Mouse (Mus musculus) c-Kit-positive CD71-negative TER-119-negative erythroid progenitor cells, embryonic 14.5 days (primary cell): ENCODE results near the gene Wdr73.

ENCODE experiments used
- DNase-seq: peaks from one replicate; pipeline ENCODE4 v3.0.0-alpha.2; 2013; ENCODE audit warnings: low read depth

Wdr73 gene

DNA sequence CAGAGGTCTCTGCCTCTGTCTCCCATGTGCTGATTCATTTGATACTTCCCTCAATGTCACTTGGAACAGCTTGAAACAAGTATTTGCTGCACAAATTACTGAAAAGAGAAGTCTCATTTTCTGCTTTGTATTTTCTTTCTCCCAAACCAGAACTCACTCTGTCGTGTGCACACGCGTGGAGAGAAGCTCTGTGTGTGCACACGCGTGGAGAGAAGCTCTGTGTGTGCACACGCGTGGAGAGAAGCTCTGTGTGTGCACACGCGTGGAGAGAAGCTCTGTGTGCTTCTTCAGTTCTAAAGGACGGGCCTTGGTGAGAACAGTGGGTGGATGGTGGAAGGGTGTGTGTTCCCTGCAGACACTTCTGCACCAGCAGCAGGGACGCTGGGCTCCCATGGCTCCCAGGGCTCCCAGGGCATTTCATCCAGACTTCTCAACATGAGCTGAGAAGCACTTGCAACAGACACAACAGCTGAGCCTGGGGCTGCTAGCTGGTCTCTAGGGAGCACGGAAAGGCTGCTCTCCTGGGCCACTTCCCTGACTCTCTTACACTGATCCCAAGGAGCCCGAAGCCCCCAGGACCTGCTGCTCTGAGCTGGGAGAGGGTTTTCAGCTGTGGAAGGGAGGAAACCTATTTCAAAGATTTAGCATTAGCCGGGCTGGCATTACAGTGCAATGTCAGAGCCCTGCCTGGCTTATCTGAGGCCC, 6.1 kb downstream of the Wdr73 start:
- DNase-seq, result no peak

DNA sequence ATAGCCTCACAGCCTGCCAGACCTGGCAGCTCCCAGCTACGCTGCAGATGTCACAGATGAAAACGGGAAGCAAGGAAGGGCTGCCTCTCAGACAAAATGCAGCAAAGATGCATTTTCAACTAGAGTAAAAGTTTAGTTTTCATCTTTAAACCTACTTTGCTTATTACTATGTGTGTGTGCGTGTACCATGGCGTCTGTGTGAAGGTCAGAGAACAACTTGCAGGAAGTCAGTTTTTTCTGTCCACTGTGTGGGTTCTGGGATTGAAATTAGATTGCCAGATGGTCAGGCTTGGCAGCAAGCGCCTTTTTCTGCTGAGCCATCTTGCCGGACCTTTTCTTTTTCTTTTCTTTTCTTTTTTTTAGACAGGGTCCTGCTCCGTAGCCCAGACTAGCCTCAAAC, 6.9 kb downstream of the Wdr73 start:
- no peak for DNase-seq

DNA sequence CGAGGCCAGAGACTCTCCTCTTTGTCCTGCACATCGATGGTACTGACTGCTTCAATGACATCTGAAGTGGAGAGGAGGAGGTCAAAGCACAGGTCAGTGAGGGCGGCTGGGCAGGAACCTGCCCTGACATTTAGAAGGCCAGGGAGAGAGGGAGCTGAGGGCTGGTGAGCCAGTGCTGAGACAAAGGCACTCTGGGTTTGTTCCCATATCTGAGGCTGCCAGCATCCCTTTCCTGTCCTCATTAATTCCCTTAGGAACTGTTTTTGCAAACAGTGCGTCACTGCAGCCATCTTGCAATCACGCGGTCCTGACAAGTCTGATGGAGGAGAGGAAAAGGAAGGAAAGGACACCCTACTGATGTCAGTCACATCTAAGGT, 7.3 kb downstream of the Wdr73 start:
- DNase-seq, result no peak

DNA sequence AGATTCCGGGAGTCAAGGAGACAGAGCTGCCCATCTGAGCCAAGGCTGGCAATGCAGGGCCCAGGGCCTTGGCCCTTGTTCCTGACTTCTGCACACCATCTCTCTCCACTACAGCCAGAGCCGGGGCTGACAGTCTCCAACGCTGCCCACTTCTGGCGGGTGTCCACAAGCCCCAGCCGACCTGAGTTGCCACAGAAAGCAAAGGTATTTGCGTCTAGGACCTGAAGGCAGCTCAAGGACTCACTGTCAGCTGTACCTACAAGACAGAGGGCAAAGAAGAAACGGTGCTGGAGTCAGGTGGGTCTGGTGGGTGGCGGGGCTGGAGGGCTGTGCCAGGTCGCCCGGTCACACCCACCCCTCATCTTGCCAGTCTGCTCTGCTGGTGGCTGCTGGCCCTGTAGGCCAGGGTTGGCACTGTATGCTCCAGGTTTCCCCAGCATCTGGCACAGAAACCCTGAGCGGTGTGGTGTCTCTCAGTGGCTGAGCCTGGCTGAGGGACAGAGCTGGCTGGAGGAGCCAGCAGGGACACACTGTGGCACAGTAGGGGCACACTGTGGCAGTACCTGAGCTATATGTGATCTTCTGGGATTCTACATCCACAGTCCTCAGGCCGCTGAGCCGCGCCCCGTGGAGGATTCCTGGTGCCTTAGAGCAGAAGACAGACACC, 7.8 kb downstream of the Wdr73 start:
- DNase-seq, result no peak

DNA sequence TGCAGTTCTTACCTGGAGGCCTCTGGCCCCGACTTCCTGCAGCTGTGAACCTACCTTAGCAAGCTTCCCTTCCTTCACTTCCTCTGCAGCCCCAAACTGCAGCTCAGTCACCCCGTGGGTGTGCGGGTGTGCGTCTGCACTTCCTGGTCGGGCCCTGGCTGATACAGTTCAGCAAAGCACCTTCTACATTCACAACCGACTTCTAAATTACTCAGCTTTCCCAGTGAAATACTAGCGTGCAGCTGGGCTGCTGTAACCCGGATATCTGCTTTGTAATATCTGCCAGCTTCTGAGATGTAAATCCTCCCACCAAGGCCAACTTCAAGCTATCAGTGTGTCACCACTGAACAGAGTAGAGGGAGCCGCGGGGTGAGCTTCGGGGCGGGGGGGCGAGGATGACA, 11.2 kb downstream of the Wdr73 start:
- DNase-seq, result no peak

DNA sequence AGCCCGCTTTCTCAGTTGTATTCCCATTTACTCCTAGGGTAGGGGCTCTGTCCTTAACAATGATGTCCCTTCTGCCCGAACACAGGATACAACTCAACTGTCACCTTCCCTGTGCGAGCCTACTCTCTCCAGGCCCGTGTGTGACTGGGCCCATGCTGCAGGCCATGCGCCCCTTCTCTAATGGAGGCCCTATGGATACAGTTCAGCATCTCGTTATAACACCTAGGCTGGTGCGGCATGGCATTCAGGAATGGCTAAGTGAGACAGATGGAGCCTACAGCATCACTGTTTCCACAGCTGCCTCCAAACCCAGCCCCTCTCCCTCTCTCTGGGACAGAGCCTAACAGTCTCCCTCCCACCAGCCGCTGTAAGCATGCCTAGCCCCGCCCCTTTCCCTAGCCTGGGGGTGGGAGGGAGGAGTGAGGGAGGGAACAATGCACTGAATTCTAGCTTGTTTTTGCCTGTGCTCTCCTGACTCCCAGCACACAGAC, 12.0 kb downstream of the Wdr73 start:
- DNase-seq, result no peak

DNA sequence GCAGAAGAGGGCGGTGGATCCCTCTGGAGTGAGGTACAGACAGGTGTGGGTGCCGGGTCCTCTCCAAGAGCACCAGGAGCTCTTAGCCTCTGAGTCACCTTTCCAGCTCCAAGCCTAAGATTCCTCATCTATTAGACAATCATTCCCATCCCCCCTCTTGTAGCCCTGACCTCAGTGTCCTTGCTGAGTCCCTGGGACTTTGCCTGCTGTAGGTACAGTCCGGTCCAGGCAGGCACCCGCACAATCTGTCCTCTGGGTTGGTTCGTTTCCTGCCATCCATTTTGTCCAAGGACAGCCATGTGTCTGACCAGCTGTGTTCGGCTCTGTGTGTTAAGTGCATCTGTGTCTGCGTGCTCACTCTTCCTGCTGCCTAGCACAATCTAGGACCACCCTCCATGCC, 12.5 kb downstream of the Wdr73 start:
- DNase-seq, result no peak

DNA sequence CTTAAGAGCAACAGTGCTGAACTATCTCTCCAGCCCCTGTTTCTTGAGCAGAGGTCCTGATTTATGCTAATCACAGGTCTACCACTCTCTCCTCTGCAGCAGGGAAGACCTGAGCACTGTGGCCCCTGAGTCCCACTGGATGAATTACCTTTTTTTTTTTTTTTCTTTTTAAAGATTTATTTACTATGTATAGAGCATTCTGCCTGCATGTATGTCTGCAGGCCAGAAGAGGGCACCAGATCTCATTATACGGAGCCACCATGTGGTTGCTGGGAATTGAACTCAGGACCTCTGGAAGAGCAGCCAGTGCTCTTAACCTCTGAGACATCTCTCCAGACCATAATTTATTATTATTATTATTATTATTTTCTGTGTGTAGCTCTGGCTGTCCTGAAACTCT, 15.4 kb downstream of the Wdr73 start:
- no peak for DNase-seq

DNA sequence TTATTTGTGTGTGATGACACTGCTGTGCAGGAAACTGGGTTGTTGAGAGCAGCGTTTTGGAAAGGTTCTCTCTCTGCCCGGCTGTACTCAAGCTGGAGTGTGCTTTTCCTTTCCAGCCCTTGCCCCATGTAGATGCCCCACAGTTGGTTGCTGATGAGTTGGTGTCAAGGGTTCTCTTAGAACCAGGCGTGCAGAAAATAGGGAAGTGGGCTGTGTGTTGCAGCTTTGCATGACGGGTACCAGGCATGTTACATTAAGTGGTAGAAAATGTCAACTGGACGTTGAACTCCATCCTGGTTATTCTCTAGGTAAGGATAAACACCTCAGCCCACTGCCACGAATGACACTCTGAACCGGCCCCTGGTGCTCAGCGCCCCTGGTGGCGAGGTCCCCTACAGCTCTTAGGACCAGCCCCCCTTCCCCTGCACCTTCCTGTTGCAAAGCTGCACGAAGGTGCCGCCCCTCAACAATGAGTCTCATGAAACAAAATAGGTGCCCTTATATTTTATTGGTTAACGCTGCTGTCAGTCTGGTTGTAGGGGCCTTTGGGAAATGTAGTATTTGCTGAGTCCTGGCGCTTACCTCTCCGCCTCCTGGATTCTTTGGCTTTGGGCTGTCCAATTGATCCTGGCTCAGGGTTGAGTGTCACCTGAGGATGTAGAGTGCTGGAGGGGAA, 18.1 kb downstream of the Wdr73 start:
- peak; percentile 74 for DNase-seq

DNA sequence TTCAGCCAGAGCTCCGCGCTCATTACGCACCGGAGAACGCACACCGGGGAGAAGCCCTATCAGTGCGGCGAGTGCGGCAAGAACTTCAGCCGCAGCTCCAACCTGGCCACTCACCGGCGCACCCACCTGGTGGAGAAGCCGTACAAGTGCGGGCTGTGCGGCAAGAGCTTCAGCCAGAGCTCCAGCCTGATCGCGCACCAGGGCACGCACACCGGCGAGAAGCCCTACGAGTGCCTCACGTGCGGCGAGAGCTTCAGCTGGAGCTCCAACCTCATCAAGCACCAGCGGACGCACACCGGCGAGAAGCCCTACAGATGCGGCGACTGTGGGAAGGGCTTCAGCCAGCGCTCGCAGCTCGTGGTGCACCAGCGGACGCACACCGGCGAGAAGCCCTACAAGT, 25.3 kb downstream of the Wdr73 start:
- DNase-seq, result no peak

DNA sequence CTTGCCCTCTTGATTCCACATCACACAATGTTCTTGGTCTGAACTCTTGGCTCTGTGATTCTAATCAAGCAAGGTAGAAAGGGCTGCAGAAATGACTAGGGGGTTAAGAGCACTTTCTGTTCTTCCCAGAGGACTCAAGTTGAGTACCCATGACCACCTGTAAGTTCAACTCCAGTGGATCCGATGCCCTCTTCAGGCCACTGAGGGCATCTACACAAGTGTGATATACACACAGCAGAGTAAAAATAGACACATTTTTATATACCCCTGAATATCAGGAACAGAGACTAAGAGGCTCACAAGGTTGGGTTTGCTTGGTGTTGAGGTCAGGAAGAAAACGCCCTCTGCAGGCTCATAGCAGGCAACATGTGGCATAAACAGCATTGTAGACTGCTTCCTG, 27.4 kb downstream of the Wdr73 start:
- DNase-seq, result no peak

DNA sequence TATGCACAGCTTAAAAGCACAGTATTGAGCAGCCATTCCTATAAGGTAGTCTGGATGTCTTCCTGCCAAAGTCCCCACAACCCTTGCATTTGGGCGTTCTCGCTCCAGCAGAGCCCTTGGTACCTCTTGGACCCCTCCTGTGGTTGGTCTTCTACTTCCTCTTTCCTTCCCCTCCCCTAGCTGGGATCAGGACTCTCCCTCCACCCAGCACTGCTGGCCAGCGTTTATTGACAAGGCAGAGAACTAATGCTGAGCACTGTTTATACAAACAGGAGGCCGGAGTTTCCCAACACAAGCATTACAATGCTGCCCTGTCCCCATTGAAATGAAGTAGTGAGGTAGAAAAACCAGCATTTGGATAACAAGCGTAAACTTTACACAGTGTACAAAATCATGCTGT, 28.0 kb downstream of the Wdr73 start:
- DNase-seq, result no peak

DNA sequence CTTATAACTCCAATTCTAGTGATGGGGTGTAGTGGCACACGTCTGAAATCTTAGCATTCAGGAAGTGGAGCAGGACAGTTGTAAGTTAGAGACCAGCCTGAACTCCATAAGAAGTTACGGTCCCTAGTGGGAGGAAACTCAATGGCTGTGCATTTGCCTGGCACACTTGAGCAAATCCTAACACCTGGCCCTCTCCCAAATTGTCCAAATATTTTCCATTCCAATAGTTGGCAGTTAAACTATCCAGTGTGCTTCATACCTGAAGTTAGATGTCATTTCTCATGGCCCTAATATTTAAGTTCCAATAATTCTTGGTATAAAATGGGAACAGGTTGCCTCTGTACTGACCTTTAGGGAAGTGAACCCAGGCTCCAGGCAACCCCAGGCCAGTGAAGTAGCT, 32.4 kb downstream of the Wdr73 start:
- DNase-seq, result no peak

DNA sequence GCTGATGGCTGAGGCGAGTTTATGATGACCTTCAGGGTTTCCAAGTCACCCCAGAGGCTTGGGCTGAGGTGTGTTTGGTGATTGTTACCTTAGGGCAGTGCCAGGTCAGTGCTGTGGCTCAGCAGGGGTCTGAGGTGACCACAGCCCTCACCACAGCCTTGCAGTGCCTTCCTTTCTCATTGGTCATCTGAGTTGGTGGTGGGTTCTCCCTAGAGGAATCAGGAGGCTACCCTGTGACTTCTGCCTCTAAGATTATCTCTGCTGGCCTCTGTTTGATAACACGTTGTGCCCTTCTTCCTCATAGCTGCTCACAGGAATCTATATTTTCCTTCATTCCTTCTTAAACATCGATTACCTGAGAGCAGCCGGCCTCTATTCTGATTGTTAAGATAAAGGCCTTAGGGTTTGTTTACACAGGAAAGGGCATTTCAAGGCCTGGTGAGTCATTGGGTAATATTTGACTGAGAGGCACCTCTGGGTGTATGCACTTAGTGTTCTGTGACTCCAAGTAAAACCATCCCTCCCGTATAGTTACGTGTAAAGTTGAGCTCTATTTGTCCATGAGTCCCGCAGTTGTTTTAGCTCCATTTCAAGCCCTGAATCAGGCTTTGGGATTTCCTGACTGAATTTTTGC, 34.4 kb downstream of the Wdr73 start:
- no peak for DNase-seq

DNA sequence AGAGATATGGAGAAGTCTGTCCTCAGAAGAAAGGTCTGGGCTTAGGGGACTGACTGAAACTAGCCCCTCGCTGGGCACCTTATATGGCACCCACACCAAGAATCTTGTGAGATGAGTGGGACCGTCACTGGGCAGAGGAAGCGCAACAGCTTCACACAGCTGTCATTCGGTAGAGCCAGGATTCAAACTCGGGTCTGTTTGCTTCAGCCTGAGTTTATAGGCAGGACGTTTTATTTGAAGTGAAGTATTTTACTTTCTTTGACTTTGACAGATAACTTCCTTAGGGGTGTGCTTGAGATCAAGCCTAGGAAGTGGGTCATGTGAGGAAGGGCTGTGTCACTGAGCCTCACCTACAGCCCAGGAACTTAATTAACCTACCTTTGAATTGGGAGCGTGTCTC, 35.5 kb downstream of the Wdr73 start:
- no peak for DNase-seq

DNA sequence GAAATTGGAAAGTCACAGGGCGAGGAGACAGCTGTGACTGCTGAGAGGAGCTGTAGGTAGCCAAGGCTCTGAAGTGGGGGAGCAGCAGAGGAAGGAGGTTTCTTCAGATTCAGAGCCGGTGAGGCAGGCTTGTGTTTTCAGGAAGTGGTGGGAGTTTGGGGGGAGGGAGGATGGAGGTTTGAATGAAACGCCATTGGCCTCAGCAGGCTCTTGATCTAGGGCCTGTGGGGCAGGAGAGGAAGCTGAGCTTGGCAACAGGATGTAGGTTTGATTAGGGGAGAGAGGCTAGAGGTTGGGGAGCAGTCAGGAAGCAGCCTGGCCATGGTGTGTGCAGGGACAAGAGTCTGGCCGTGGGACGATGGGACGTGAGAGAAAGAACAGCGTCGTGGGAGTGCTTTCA, 36.2 kb downstream of the Wdr73 start:
- peak; percentile 51 for DNase-seq

DNA sequence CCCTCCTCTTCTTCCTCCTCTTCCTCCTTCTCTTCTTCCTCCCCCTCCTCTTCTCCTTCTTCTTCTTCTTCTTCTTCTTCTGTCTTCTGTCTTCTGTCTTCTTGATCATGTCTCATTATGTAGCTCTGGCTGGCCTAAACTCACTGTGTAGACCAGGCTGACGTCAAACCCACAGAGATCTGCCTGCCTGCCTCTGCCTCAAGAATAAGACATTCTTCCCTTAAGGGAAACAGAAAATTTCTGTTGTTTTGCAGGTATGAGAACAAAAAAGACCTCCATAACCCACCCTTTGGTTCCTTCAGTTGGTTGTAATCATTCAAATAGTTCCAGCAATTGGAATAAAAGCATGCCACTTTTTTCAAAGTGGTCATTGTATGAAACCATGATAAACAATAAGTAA, 36.9 kb downstream of the Wdr73 start:
- no peak for DNase-seq

DNA sequence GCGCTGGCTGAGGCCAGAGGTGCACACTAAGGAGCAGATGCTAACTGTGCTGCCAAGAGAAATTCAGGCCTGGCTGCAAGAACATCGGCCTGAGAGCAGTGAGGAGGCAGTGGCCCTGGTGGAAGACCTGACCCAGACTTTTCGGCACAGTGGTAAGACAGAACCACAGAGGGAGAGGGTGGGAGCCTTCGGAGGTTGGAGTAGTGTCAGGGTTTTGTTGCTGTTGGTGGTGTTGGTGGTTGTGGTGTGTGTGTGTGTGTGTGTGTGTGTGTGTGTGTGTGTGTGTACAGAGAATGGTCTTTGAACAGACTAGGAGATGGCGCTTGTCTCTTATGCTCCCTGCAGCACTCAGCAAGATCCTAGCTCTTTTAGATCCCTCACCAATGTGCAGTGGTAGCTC, 37.5 kb downstream of the Wdr73 start:
- DNase-seq, result no peak

DNA sequence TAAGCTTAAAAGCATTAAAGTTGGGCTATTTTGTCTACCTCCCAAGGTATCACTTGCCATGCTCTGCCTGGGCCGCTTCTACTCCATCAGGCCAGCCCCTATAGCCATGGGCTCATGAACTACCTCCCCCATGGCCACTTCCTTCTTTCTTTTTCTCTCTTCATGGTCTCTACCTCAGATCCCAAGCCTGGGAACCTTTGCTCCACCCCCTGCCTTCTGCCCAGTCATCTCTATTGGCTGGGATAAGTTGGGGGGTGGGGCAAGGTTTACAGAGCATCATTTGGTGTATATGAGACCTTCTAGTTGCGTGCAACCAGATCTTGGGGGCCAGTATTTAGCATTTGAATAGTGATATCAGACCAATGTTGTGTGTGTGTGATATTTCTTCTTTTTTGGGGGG, 38.6 kb downstream of the Wdr73 start:
- no peak for DNase-seq

DNA sequence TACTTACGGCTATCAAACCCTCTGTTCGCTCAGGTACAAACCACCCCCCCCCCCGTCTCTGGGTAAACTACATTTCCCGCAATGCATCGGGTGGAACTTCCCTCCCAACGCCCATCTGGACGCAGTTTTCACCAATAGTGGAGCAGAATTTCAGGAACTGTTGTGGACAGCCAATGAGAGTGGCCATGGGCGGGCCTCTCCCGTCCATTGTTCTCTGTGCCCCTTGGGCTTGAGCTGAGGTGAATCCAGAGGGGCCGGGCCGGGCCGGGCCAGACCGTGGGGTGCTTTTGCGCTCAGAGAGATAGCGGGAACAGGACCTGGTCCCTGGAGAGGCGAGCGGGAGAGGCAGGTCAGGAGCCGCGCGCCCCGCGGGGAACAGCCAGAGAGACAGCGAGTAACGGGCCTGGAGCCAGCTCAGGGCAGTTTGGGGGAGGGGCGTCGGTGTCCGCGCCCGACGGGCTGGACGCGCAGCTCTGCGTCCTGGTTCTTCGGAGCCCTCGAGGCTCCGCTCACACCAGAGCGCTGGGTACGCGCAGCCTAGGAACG, 40.3 kb downstream of the Wdr73 start, which contains the start of gene Zscan2:
Gene Zscan2, plus strand, starts transcription at position 192 of the 546 bp plus-strand sequence.
- DNase-seq, result peak; percentile 88

DNA sequence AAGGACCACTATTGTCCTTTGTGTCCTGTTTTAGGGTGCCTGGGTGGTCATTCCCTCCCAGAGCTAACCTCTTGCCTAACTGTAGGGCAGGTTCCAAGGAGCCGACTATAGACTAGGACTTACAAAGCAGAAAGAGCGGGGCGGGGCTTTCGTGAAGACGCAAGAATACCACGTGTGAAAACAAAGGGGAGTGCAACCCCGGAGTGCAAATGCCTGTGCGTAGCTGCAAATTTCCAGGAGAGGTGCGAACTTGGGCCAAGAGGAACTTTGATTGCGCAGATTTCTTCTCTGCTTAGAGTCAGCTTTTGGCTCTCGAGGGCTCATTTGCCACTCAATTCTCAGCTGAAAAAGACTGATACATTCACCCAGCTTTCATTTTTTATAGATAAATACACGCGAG, 40.8 kb downstream of the Wdr73 start:
- peak; percentile 69 for DNase-seq

DNA sequence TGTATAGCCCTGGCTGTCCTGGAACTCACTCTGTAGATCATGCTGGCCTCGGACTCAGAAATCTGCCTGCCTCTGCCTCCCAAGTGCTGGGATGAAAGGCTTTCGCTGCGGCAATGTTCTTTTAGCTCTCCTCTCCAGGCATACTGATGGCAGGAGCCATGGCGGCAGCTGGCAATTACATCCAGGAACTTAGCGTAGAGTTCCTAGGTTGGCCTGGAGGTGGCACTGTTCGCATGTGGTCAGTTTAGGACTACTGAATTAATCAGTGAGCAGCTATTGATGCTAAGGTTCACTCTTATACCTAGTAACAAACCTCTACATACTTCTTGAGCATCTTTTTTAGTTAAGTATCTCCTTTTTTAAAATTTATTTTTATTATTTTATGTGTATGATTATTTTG, 43.9 kb downstream of the Wdr73 start:
- peak; percentile 70 for DNase-seq

DNA sequence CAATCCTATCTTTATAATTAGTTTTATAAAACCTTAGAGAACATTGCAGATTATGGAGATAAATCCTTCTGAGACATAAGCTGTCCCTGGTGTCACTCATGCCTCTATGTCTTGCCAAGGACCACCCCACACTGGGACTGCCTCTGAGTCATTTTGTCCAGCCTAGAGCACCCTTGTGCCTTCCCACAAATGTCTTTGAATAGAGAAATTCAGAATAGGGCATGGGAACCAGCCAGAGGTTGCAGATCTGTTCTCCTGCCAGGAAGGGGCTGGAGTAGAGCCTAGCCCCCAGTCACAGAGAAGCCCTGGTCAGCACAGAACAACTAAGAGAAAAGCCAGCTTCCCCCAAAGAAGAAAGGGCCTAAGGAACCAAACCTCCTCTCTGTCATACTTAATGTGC, 45.8 kb downstream of the Wdr73 start:
- DNase-seq, result no peak
